Mouse (Mus musculus): ENCODE results near the gene Amz1.

Amz1 gene

GRCm38 (mm10) chr5:140726062-140726839, 2.3 kb downstream of the Amz1 start:
- peak in 1 of 2 experiments; percentile 46 for DNase-seq

GRCm38 (mm10) chr5:140726946-140727740, 3.2 kb downstream of the Amz1 start:
- no peak for DNase-seq

GRCm38 (mm10) chr5:140731040-140731797, 7.3 kb downstream of the Amz1 start:
- no peak for DNase-seq

- DNase-seq, result no peak
These were observed 8.3 kb downstream of the Amz1 start for GRCm38 (mm10) chr5:140732195-140732594.

GRCm38 (mm10) chr5:140733336-140733735, 9.4 kb downstream of the Amz1 start:
- no peak for DNase-seq

GRCm38 (mm10) chr5:140735297-140735696, 11.4 kb downstream of the Amz1 start:
- DNase-seq, result no peak

GRCm38 (mm10) chr5:140736166-140736565, 12.2 kb downstream of the Amz1 start:
- no peak for DNase-seq

GRCm38 (mm10) chr5:140739813-140740212, 15.9 kb downstream of the Amz1 start:
- no peak for DNase-seq

- DNase-seq, result no peak
These were observed 17.1 kb downstream of the Amz1 start for GRCm38 (mm10) chr5:140741040-140741439.

- DNase-seq, result no peak
These were observed 17.9 kb downstream of the Amz1 start for GRCm38 (mm10) chr5:140741877-140742276.

- no peak for DNase-seq
These were observed 19.8 kb downstream of the Amz1 start for GRCm38 (mm10) chr5:140743706-140744131.

GRCm38 (mm10) chr5:140748425-140748824, 24.5 kb downstream of the Amz1 start:
- DNase-seq, result no peak

- DNase-seq, result peak; percentile 83 to 87
These were observed 25.3 kb downstream of the Amz1 start for GRCm38 (mm10) chr5:140749062-140749875.

- peak in 1 of 2 experiments; percentile 56 for DNase-seq
These were observed 27.0 kb downstream of the Amz1 start for GRCm38 (mm10) chr5:140750925-140751324.

- no peak for DNase-seq
These were observed 28.1 kb downstream of the Amz1 start for GRCm38 (mm10) chr5:140752041-140752440.

- no peak for DNase-seq
These were observed 28.7 kb downstream of the Amz1 start for GRCm38 (mm10) chr5:140752639-140753038.

GRCm38 (mm10) chr5:140753223-140753622, 29.3 kb downstream of the Amz1 start:
- DNase-seq, result no peak

GRCm38 (mm10) chr5:140758864-140759263, 34.9 kb downstream of the Amz1 start:
- DNase-seq, result no peak

- no peak for DNase-seq
These were observed 38.6 kb downstream of the Amz1 start for GRCm38 (mm10) chr5:140762540-140762939.

- DNase-seq, result no peak
These were observed 41.1 kb downstream of the Amz1 start for GRCm38 (mm10) chr5:140764921-140765613.

GRCm38 (mm10) chr5:140766566-140766965, 42.6 kb downstream of the Amz1 start:
- DNase-seq, result no peak

GRCm38 (mm10) chr5:140767704-140768141, 43.8 kb downstream of the Amz1 start:
- peak; percentile 51 to 61 for DNase-seq
